Comparison of ENCODE assay signal across 9 mouse cellular contexts in the genomic region with DNA sequence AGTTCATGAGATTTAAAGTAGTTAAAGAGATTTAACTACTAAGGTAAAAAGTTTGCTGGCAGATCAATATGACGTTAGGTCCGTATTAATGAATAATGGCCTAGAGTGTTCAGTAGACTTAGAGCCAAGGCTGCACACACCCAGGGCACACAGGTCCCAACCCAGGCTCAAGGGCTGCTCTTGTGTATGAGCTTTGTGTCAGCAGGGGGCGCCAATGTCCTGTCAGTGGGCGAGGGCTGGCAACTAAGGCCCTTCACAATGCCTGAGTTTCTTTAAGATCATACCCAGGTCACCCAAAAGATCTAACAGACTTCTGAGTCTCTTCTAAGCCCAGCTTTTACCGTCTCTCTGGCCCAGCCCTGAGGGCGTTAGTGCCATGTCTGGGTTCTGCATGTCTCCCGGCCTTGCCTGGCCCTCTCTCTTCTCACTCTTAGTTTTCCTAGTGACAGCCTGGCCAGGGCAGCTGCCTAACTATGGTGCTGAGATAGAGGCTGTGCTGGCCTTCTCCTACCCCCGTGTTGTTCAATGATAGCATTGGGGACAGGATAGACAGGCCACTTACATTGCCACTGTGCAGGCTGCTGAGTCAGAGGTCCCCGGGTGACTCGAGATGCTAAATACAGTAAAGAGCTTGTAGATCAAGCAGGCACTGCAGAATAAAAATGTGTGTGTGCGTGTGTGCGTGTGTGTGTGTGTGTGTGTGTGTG. TPM values are rescaled to one million over a fixed set of nuclear protein-coding genes. Genes with fewer than 3 reads are reported as not detected.
DNase-seq lines count a peak whose midpoint lies in the region; ATAC-seq lines count a peak whose summit lies in the region.
"Had no signal": no experiment of that assay in that cellular context is flagged by ENCODE, and none has a peak within 500 bp of the region (broad histone marks: within the 10 kb centered on the region; RNA-seq: fewer than 3 reads in every experiment).

No protein-coding gene starts in this region.

- no peaks in the 10 kb centered on the region for H3K27me3 ChIP-seq in hindbrain, embryonic 11.5 days (ENCODE audit: control insufficient read depth, insufficient read depth, low read length)
- H3K27me3 ChIP-seq: limb, embryonic 15.5 days had no signal

- 49% methylated on average over 12 of the region's 12 CpGs for WGBS in hindbrain, embryonic 11.5 days

- 0 out of 2 replicates have a peak, but pooled peaks have one; percentile 46 for ATAC-seq in hindbrain, embryonic 11.5 days (ENCODE audit: low FRiP score)

- H3K4me1 ChIP-seq in hindbrain, embryonic 11.5 days (replicated peaks; ENCODE audit: control insufficient read depth, insufficient read depth, low read length) = peaks cover 6% of the 10 kb centered on the region; the same call in 1 of the 2 replicates

- H3K9ac ChIP-seq in hindbrain, embryonic 11.5 days (ENCODE audit: low read depth, low read length) = no peak overlapping the region
- H3K9ac ChIP-seq: limb, embryonic 15.5 days had no signal

- H3K27ac ChIP-seq in hindbrain, embryonic 11.5 days (ENCODE audit: low read depth, low read length) = no peak overlapping the region
- H3K27ac ChIP-seq: limb, embryonic 15.5 days had no signal

- H3K4me2 ChIP-seq in hindbrain, embryonic 11.5 days (replicated peaks; ENCODE audit: low read depth, low read length) = no peak overlapping the region
- H3K4me2 ChIP-seq: limb, embryonic 15.5 days had no signal

- H3K4me3 ChIP-seq in hindbrain, embryonic 11.5 days (ENCODE audit: low read depth, low read length) = no peak overlapping the region
- H3K4me3 ChIP-seq: limb, embryonic 15.5 days had no signal

- H3K36me3 ChIP-seq in hindbrain, embryonic 11.5 days (ENCODE audit: control insufficient read depth, insufficient read depth, low read length) = peaks cover 6% of the 10 kb centered on the region; the same call in 1 of the 2 replicates
- H3K36me3 ChIP-seq: limb, embryonic 15.5 days had no signal

- no peaks in the 10 kb centered on the region for H3K9me3 ChIP-seq in hindbrain, embryonic 11.5 days (ENCODE audit: control insufficient read depth, low read length)
- H3K9me3 ChIP-seq: limb, embryonic 15.5 days had no signal

- DNase-seq in Muller cell, postnatal 12 days (ENCODE audit: inconsistent ontology term) = peak; percentile 60
- DNase-seq in cerebellum, adult 9-10 months = peak; percentile 69
- peak; percentile 40 to 60 for DNase-seq in frontal cortex, postnatal 14 days (ENCODE audit: low spot score in 2 of 2)
- peak; percentile 91 for DNase-seq in hindbrain, embryonic 11.5 days (ENCODE audit: low spot score)
- DNase-seq in layer of hippocampus, adult 9-11 months = peak; percentile 46
- DNase-seq in lung, postnatal 25 days (ENCODE audit: low spot score) = peak; percentile 83
- peak; percentile 75 for DNase-seq in right cerebral cortex, postnatal 14 days
- peak; percentile 89 for DNase-seq in urinary bladder, postnatal 25 days (ENCODE audit: low spot score)

RNA-seq across cellular contexts. Expression of gene Serpinh1, which starts 20.1 kb away (rescaled TPM):
- 245 and 269 TPM in 2 replicates for polyA plus RNA-seq in hindbrain, embryonic 11.5 days (2014; fragmentation: Nextera tagmentation; extraction: Ambion mirVana)

RNA-seq across cellular contexts. Expression of gene Gdpd5, which starts 48.3 kb away (rescaled TPM):
- 23.0 and 25.9 TPM in 2 replicates for polyA plus RNA-seq in hindbrain, embryonic 11.5 days (2014; fragmentation: Nextera tagmentation; extraction: Ambion mirVana)
